Mouse (Mus musculus): Measurements from ENCODE around the gene Fbn1.

- no peak for TF ChIP-seq CTCF (IDR thresholded peaks at IDR 0.05; ENCODE audit: control insufficient read depth, insufficient read depth, low read length)
- TF ChIP-seq POLR2A (IDR thresholded peaks at IDR 0.05; ENCODE audit: borderline replicate concordance, control insufficient read depth, low read depth, low read length), result no peak
These were observed 173.6 kb downstream of the Fbn1 start for GRCm38 (mm10) chr2:125334163-125334562.
